Mouse (Mus musculus): ENCODE results near the gene Aprt. TPM values are rescaled to one million over a fixed set of nuclear protein-coding genes. Genes with fewer than 3 reads are reported as not detected.

The Aprt gene
- 119 and 136 TPM in 2 replicates for polyA plus RNA-seq (2012; rRNA removed)

DNA sequence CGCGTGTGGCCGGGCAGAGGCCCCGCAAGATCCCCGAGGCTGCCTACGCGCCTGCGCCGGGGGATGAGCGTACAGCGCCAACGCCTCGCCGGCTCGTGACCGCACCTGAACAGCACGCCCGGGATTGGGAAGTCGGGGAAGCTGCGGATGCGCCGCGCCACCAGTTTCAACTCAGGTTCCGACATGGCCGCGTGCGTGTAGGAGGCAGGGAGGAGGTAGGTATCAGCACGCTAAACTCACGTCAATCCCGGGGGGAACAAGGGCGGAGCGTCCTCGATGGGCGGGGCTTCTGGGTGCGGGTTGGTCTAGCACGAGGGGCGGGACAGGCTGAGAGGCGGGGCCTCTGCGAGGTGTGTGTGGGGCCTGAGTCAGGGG, at the start of gene Aprt:
Aprt (minus strand) TSS at position 262 of the 375 bp plus-strand sequence.
- H3K4me3 ChIP-seq (ENCODE audit: control insufficient read depth, insufficient read depth, low read length): peak within 1 kb of the TSS; percentile 69
- peak; percentile 97 for DNase-seq
- H3K27me3 ChIP-seq (ENCODE audit: control insufficient read depth, insufficient read depth, low read length): no peaks in the 10 kb centered on the region
- H3K27ac ChIP-seq (ENCODE audit: control insufficient read depth, insufficient read depth, low read length): no peak within 1 kb of the TSS
- peaks cover 21% of the 10 kb centered on the region for H3K4me1 ChIP-seq (replicated peaks; ENCODE audit: control insufficient read depth, insufficient read depth, low read length)
- TF ChIP-seq CTCF (IDR thresholded peaks at IDR 0.05; ENCODE audit: borderline replicate concordance, control insufficient read depth, extremely low read depth, insufficient read depth, low read length, poor library complexity) (no peak), POLR2A (IDR thresholded peaks at IDR 0.05; ENCODE audit: control insufficient read depth, extremely low read depth, insufficient read depth, low read length, poor library complexity) (no peak)
- WGBS: 1% methylated on average over 39 of the region's 39 CpGs
- H3K36me3 ChIP-seq (ENCODE audit: control insufficient read depth, insufficient read depth, low read length): peaks cover 10% of the 10 kb centered on the region

DNA sequence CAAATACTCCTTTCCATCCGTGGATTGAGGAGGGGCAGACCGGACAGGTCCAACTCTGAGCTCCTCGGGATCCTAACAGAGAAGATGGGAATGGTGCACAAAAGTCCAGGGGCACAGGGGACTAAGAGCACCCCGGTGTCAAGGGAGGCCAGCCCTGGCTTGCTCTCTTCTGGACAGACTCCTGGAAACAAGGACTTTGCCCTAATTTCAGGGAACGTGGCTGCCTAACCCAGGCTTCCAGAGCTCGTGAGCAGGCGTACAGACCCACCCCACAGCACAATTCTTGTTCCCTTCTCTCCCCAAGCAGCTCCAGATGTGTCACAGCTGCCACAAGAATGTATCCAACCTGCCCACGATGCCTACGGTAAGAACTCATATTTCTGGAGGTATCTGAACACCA, 49.1 kb upstream of the Aprt start:
- Histone ChIP-seq H3K4me1 (replicated peaks; ENCODE audit: control insufficient read depth, insufficient read depth, low read length) (peaks cover 9% of the 10 kb centered on the region), H3K36me3 (ENCODE audit: control insufficient read depth, insufficient read depth, low read length) (peaks cover 16% of the 10 kb centered on the region), H3K4me3 (ENCODE audit: control insufficient read depth, insufficient read depth, low read length) (no peak overlapping the region), H3K27ac (ENCODE audit: control insufficient read depth, insufficient read depth, low read length) (no peak overlapping the region), H3K27me3 (ENCODE audit: control insufficient read depth, insufficient read depth, low read length) (no peaks in the 10 kb centered on the region)
- no peak for TF ChIP-seq CTCF (IDR thresholded peaks at IDR 0.05; ENCODE audit: borderline replicate concordance, control insufficient read depth, extremely low read depth, insufficient read depth, low read length, poor library complexity)
- TF ChIP-seq POLR2A (IDR thresholded peaks at IDR 0.05; ENCODE audit: control insufficient read depth, extremely low read depth, insufficient read depth, low read length, poor library complexity): no peak
- no peak for DNase-seq
- WGBS: 76% methylated on average over 9 of the region's 9 CpGs

DNA sequence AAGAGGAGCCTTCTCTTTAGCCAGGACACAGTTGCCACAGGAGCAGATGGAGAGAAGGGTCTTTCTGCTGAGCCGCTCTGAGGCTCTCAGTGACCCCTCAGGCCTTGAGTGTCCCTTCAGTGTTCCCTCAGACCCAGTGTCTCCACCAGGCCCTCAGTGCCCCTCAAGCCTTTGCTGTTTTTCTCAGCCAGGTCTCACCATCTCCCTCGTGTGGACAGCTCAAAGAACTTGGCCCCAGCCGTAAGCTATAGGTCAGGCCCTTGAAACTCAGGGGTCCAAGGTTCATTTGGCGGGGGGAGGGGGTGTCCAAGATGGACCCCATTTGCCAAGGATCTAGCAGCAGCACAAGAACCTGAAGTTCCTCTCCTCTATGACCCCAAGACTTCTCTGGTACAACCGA, 47.9 kb upstream of the Aprt start:
- Histone ChIP-seq H3K27me3 (ENCODE audit: control insufficient read depth, insufficient read depth, low read length) (no peaks in the 10 kb centered on the region), H3K4me1 (replicated peaks; ENCODE audit: control insufficient read depth, insufficient read depth, low read length) (peaks cover 9% of the 10 kb centered on the region), H3K4me3 (ENCODE audit: control insufficient read depth, insufficient read depth, low read length) (no peak overlapping the region), H3K27ac (ENCODE audit: control insufficient read depth, insufficient read depth, low read length) (no peak overlapping the region), H3K36me3 (ENCODE audit: control insufficient read depth, insufficient read depth, low read length) (peaks cover 6% of the 10 kb centered on the region)
- WGBS: 86% methylated on average over 5 of the region's 5 CpGs
- TF ChIP-seq CTCF (IDR thresholded peaks at IDR 0.05; ENCODE audit: borderline replicate concordance, control insufficient read depth, extremely low read depth, insufficient read depth, low read length, poor library complexity): no peak
- no peak for TF ChIP-seq POLR2A (IDR thresholded peaks at IDR 0.05; ENCODE audit: control insufficient read depth, extremely low read depth, insufficient read depth, low read length, poor library complexity)
- no peak for DNase-seq

DNA sequence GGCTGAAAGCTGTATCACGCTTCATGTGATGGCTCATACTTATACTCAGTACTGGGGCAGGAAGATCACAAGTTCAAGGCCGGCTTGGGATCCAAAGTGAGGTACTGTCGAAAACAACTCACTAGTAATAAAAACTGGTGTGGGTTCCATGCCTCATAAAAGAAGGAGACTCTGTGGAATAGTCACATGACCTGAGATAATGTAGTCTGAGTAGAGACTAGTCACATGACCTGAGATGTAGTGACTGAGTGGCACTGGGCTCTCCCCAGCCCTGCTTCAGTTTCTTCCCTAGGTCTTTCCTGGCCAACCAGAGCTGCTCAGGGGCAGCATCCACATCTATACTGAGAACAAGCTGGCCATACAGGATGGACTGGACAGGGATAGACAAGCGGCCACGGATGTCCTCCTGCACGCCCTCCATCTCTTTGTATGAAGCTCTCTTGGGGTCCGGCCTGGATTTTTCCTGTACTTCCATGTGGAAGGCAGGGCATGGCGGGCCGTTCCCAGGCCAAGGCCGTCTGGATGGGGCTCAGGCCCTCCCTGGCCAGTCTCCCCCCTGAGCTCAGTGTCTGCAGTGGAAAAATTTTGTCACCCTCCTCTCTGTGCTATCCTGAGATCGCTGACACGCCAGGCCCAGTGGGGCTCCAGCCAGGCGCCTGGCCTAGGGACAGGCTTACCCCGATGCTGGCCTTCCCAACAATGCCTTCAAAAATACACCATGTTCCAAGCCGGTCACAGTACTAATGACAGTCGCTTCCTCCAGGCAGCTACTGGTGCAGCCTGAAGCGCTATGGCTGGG, 47.3 kb upstream of the Aprt start:
- DNase-seq: no peak
- H3K4me1 ChIP-seq (replicated peaks; ENCODE audit: control insufficient read depth, insufficient read depth, low read length): peaks cover 9% of the 10 kb centered on the region
- no peak overlapping the region for H3K4me3 ChIP-seq (ENCODE audit: control insufficient read depth, insufficient read depth, low read length)
- H3K27ac ChIP-seq (ENCODE audit: control insufficient read depth, insufficient read depth, low read length): no peak overlapping the region
- TF ChIP-seq CTCF (IDR thresholded peaks at IDR 0.05; ENCODE audit: borderline replicate concordance, control insufficient read depth, extremely low read depth, insufficient read depth, low read length, poor library complexity): no peak
- no peak for TF ChIP-seq POLR2A (IDR thresholded peaks at IDR 0.05; ENCODE audit: control insufficient read depth, extremely low read depth, insufficient read depth, low read length, poor library complexity)
- WGBS: 95% methylated on average over 17 of the region's 17 CpGs
- no peaks in the 10 kb centered on the region; the same call in 1 of the 2 replicates for H3K36me3 ChIP-seq (ENCODE audit: control insufficient read depth, insufficient read depth, low read length)
- no peaks in the 10 kb centered on the region for H3K27me3 ChIP-seq (ENCODE audit: control insufficient read depth, insufficient read depth, low read length)

DNA sequence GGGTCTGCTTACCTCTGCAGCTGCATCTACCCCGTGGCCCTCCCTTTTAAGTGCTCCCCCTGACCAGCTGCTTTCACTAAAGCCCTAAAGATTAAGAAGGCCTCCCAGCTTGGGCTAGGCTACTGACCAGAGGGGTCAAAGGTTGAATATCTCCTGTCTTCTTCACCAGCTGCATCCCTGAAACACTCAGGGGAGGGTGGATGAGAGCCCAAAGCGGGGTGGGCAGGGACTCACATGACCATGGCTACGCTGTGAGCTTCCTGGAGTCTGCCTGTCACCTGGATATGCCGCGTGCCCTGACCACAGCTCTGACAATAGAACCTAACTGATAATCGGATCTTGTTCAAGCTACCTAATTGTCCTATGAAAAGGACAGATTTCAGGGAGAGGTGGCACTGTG, 46.0 kb upstream of the Aprt start, which contains the start of gene Pabpn1l:
Pabpn1l (minus strand) TSS at position 13 of the 400 bp plus-strand sequence.
- Histone ChIP-seq H3K4me3 (ENCODE audit: control insufficient read depth, insufficient read depth, low read length) (no peak within 1 kb of the TSS), H3K27me3 (ENCODE audit: control insufficient read depth, insufficient read depth, low read length) (no peaks in the 10 kb centered on the region; the same call in 1 of the 2 replicates), H3K27ac (ENCODE audit: control insufficient read depth, insufficient read depth, low read length) (no peak within 1 kb of the TSS), H3K4me1 (replicated peaks; ENCODE audit: control insufficient read depth, insufficient read depth, low read length) (peaks cover 11% of the 10 kb centered on the region), H3K36me3 (ENCODE audit: control insufficient read depth, insufficient read depth, low read length) (no peaks in the 10 kb centered on the region)
- WGBS: 80% methylated on average over 6 of the region's 6 CpGs
- no peak for DNase-seq
- TF ChIP-seq CTCF (IDR thresholded peaks at IDR 0.05; ENCODE audit: borderline replicate concordance, control insufficient read depth, extremely low read depth, insufficient read depth, low read length, poor library complexity): no peak
- no peak for TF ChIP-seq POLR2A (IDR thresholded peaks at IDR 0.05; ENCODE audit: control insufficient read depth, extremely low read depth, insufficient read depth, low read length, poor library complexity)

DNA sequence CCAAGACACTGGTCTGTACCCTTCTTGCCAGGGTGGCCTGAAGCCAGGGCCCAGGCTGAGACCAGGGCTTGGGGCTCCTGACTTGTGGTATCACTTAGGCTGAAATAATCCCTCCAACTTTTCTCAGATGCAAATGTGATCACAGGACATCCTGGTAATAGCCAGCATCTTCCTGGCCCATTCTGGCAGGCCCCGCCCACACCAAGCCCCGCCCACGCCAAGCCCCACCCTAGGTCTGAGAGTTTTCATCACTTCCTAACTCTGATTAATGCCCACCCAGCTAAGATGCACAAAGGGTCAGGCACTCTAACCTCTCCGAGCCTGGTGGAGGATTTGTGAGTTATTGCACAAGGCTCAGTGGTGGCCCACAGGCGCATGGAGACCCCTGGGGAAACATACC, 43.7 kb upstream of the Aprt start:
- WGBS: 81% methylated on average over 5 of the region's 5 CpGs

More for the DNA sequence above, 43.7 kb upstream of the Aprt start:
- Histone ChIP-seq H3K4me3 (ENCODE audit: control insufficient read depth, insufficient read depth, low read length) (no peak overlapping the region), H3K4me1 (replicated peaks; ENCODE audit: control insufficient read depth, insufficient read depth, low read length) (0 out of 2 replicates have a peak, but pooled peaks cover 2% of the 10 kb centered on the region), H3K27ac (ENCODE audit: control insufficient read depth, insufficient read depth, low read length) (no peak overlapping the region), H3K36me3 (ENCODE audit: control insufficient read depth, insufficient read depth, low read length) (no peaks in the 10 kb centered on the region), H3K27me3 (ENCODE audit: control insufficient read depth, insufficient read depth, low read length) (no peaks in the 10 kb centered on the region; the same call in 1 of the 2 replicates)
- no peak for DNase-seq
- TF ChIP-seq CTCF (IDR thresholded peaks at IDR 0.05; ENCODE audit: borderline replicate concordance, control insufficient read depth, extremely low read depth, insufficient read depth, low read length, poor library complexity) (no peak), POLR2A (IDR thresholded peaks at IDR 0.05; ENCODE audit: control insufficient read depth, extremely low read depth, insufficient read depth, low read length, poor library complexity) (no peak)
